Mouse (Mus musculus): ENCODE results near the gene Cd8a.

The Cd8a gene

DNA sequence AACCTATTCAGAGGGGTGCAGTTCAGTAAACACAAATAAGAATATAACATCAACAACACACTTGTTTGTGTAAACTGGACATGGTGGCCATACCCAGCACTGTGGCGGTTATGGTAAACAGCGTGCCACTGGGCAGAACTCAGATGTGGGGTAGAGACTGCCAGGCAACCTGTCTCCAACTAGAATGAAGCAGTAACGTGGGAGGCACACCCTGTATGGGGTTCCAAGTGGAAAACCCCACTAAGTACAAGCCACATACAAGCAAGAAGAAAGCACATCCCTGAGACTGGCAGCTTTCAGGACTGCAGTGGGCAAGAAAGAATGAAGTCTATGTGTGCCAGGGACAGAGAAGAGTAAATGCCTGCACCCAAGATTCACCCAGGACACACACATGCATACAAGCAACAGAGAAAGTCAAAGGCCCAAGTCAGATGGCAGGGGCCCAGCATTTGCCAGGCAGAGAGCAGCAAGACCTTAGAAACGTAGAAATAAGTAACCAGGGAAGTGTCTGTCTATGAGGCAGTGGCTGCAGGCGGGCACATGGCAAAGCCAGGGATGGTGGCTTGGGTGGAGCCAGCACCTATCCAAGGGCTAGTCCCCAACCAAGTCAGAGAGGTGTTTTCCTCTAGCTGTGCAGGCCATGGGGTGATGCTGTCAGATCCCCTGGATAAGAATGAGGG, 1.0 kb upstream of the Cd8a start:
- DNase-seq, result no peak

DNA sequence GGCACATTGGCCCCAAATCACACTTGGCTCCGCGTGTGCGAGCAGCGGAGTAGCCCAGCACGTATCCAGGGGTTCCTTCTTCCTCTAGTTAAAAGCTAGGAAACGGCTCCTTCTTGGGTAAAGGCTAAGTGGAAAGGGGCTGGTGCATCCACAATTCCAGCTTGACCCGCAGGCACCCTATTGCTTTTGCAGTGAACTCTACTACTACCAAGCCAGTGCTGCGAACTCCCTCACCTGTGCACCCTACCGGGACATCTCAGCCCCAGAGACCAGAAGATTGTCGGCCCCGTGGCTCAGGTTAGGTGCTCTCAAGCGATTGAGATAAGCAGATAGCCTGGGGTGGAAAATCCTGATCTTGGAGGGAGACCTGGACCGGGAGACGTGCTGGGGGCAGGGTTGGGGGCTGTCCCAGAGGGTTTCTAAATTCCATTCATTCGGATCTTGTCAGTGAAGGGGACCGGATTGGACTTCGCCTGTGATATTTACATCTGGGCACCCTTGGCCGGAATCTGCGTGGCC, 1.1 kb downstream of the Cd8a start:
- DNase-seq, result no peak

DNA sequence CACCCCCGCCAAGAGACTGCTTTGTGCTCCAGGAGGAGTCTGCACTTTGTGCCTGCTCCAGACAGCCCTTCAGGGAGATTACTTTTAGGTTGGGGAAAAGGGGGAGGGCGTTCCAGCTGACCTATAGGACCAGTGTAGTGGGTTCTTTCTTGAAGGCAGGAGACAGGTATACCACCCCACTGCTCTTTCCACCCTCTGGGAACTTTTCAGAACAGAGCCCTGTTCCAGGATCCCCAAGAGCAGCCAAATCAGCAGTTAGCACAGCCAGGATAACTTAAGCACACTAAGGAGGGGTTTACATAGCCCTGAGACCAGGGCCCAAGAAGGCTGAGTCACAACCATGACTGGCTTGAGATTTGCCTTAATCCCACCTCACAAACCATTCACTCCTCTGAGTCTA, 1.7 kb downstream of the Cd8a start:
- no peak for DNase-seq

DNA sequence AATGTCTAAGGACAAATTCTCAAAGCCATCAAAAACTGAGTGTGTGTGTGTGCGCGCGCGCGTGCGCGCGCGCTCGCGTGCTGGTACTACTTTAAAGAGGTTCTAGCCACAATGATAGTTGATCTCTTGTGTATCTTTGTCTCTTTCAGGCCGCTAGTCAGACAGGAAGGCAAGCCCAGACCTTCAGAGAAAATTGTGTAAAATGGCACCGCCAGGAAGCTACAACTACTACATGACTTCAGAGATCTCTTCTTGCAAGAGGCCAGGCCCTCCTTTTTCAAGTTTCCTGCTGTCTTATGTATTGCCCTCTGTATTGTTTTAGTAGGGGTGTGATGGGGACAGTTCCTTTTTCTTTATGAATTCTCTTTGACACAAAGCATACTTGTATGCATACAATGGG, 3.5 kb downstream of the Cd8a start:
- DNase-seq, result no peak

DNA sequence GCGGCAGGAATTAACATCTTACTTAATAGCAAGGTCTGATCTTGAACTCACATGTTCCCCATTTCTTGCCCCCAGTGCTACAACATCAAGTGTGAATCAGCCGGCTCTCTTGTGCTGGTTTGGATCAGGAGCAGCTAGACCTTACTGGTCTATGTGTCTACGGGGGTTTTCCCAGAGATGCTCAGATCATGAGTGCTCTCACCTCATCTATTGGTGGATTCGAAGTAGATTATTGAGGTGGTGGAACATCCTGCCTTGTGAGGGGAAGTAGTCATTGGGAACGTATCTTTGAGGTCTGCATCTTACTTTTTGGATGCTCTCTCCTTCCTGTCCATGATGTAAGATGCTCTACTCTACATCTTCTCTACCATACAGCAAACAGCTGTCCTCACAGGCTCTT, 8.4 kb downstream of the Cd8a start:
- no peak for DNase-seq

DNA sequence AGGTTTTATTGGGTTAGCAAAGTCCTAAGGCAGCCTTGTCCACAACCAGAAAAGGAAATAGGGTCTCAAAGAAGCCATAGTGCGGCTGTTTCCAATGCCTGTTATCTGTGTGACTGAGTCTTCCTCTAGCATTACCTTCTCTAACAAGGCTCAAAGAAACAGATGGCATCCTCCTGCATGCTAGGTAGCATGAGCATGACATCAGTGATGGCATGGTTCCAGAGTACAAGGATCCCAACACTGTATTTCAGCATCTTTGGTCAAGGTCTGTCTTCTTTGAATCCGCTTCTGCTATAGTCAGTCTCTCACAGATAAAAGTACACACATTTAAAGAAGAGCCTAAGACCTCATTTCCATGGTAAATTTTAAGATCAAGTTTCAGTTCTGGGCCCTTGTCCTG, 17.3 kb downstream of the Cd8a start:
- peak; percentile 71 to 82 for DNase-seq

DNA sequence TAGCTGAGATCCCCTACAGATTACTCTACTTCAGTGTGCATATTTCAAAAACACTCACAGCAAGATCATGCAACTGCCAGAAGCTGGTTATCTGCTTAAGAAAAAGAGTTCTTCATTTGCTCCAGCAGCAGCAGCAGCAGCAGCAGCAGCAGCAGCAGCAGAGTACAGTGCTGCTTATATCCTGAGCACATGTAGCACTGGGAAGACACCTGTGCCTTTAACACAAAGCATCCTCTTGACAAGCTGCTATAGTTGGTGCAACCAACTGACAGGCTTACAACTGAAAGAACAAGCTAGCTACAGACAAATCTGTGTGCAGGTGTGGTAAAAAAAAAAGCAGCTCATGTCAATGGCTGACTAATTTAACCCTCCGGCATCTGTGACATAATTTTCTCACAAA, 22.8 kb downstream of the Cd8a start:
- no peak for DNase-seq

DNA sequence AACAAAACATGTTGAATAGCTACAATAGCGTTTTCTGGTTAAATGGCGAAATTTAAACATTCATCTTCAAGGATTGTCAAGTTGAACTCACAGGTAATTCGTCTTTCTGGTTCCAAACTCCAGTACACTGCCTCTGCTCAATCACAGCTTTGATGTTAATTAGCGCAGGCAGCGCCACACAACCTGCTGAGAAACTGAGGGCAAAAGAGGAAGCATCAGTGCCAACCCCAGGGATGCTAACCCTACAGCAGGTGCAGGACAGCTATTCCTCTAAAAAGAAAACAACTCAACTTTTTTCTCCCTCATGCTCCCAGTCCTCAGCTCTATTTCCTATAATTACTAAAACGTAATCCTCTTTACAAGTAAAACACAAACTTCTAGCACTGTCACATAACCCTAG, 23.5 kb downstream of the Cd8a start:
- DNase-seq, result peak; percentile 54 to 57

DNA sequence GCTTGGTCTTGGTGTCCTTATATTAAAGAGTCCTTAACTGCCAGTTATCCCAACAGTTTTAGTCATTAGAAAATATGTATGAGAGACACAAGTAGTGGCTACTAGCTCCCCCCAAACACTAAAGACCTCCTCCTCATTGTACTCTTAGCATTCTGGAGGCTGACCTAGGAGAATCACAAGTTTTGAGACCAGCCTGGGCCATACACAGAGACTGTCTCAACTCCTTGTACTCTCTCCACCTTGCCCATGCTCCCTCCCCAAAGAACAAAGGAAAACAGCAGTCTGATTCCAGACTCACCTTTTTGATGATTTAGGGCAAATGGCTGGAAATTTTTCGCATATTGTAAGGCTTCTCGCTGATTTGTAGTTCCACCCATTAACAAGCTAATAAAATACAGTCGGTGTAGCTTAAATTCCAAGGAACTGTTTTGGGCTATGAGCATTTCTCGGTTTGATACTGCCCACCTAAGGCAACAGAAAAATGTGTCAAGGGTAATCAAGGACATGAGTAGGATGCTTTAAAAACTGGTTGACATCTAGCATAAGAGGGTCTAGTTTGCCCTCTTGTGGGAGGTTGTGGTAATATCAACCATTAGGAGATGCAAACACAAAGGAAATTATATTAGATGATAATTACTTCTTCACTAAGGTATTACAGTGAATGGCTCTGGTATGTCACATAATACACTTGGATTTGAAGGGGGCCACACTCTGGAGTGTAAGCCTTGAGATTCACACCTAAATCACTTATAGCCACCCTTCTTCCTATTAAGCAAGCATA, 25.8 kb downstream of the Cd8a start:
- peak in 1 of 2 experiments; percentile 55 for DNase-seq

DNA sequence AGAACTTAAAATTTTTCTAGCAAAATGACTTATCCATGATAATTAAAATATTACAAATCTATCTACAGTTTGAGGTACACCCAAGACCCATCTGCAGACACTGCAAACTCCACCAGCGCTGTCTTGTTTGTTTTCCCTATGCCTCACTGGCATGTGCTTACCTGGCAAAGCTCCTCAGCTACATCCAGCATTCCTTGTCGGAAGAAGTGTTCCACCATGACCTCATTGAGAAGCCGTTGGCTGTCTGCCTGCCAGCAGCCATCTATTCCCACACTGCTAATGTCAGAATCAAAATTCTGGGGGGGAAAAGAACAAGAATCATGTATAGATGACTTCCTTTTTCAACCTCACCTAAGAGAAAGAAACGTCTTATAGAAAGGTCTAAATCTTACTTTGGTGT, 41.4 kb downstream of the Cd8a start:
- peak; percentile 73 to 83 for DNase-seq

DNA sequence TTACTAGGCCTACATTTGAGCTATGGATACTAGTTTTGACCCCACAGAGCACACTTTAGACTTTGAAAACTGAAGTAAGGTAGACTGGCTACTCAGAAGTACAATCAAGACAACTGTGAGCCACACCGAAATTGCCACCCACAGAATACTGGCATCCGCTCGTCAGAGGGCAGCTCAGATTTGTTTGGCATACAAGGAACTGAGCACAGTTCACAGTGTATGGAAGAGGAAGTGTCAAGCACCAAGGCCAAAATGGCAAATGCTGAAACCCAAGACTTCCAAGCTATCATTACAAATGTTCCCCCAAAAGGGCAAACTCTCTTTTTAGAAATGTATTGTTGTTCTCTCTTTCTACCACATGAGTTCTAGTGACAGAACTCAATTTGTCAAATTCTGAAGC, 42.2 kb downstream of the Cd8a start:
- DNase-seq, result no peak

DNA sequence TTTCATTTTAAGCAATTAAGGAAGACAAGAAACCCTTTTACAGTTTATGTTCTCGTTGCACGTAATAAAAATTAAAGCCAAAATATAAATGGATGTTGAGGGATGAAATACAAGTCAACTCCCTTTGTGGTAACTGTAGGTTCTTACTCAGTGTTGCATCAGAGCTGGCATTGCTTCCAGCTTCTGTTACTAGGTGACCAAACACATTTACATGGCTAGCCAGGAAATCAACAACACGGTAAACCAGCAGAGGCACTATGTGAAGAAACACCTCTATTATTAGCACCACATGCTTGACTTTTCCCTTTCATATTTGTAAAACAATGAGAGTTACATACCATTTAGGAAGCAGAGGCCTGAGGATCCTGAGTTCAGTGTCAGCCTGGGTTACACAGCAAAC, 45.6 kb downstream of the Cd8a start:
- DNase-seq, result no peak

DNA sequence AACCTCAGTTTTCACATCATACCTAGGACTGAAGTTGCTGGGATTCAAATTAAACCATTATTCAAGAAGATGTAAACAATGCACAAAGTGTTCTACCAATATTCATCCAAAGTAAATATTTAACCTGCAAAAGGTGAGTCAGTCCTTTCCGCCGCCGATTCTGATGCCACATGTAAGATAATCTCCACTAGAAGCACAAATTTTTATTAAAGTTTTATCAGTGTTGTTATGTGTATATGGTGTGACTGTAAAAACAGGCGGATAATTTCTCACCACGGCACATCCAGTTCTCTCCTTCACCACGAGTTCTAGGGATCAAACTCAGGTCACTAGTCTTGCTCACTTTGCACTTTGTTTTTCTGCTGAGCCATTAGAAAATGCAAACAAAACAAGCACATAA, 47.6 kb downstream of the Cd8a start:
- no peak for DNase-seq

DNA sequence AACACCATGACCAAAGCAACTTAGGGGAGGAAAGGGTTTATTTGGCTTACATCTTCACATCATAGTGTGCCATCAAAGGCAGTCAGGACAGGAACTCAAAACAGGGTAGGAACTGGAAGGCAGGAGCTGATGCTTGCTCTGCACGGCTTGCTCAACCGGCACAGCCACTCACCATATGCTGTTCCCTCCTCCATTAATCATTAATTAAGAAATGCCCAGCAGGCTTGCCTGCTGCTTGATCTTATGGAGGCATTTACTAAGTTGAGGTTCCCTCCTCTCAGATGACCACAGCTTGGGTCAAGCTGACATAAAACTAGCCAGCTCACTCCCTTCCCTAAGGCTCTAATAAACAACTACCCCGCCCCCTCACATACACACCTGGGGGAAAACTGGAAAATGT, 48.9 kb downstream of the Cd8a start:
- no peak for DNase-seq

DNA sequence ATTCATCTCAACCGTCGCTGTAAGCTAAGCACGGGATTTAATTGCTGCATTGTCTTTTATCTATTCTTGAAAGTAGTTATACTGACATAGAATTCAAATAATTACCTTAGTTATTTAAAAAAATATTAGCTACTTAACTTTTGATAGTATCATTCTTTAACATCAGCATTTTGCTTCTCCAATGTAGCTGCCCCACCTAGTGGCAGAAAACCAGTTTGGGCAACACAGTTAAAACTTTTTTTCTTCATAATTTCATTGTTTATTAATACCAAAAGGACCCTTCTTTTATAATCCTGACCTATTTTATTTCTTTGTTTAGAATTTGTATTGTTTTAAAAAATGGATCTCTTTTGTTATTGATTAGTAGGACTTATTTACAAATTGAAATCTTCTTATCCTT, 49.9 kb downstream of the Cd8a start:
- peak in 1 of 2 experiments; percentile 53 for DNase-seq

DNA sequence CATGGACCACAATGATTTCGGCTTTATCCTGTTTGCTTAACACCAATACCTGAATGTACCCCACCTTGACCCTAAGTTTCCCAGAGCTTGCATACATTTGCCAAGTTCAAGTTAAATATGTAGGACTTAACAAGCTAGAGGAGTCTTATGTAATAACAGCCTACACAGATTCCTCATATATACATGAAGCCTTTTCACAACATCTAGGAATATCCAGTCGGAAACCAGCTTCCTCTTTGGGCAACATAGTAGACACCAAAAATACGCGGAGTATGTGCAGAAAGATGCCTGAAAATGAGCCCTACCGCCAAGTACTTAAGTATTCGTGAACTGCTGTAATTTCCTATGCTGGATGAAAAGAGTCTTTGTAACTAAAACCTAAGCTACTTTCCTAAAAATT, 52.5 kb downstream of the Cd8a start:
- DNase-seq, result no peak

DNA sequence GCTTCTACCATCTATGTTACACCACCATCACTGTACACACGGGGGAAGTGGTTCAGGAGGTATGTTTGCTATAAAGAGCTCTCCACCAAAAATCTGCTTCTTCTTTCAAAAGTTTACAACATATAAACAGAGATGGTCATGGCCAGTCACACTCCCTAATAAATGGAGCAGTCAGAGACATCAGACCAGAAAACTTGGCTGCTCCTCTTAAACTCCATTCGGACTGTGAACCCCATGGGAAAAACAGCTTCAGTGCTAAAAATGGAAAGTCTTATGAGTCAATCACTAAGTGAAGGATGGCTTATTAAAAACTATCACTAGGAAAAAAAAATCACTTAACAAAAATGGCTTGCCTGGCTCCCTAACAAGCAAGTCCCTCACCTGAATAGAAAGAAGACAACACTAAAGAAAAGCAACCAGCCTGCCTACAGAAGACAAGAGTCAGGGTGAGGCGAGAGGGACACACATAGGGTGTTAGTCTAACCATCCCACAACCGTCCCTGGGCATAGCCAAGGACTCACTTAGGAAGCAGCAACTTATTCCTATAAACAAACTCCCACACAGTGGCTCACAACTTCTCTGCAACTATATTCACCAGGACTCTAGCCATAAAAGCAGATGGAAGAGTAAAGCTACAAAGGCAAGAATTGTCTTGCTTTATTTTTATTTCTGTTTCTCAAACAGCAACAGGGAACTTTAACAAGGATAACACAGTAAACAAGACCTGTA, 54.9 kb downstream of the Cd8a start:
- no peak for DNase-seq
